Mouse (Mus musculus) small intestine, adult 2 months (tissue): ENCODE measurements around the gene Tcf15. TPM values are rescaled to one million over a fixed set of nuclear protein-coding genes. Genes with fewer than 3 reads are reported as not detected.

Experiments used
- H3K27ac ChIP-seq: fragments of 200-500 bp; 2 replicates; pipeline ENCODE4 v1.5.1; 2012; ENCODE audit warnings: low read depth, low read length, control low read depth, inconsistent platforms; ENCODE audit not compliant: insufficient read depth
- H3K27me3 ChIP-seq: fragments of 200-500 bp; 2 replicates; pipeline ENCODE4 v1.6.1; 2012; ENCODE audit warnings: mild to moderate bottlenecking, moderate library complexity, low read length, inconsistent platforms; ENCODE audit not compliant: control insufficient read depth, insufficient read depth
- H3K36me3 ChIP-seq: fragments of 200-500 bp; 2 replicates; pipeline ENCODE4 v1.6.1; 2012; ENCODE audit warnings: mild to moderate bottlenecking, low read length, control low read depth, inconsistent platforms; ENCODE audit not compliant: control insufficient read depth, insufficient read depth
- H3K4me1 ChIP-seq: fragments of 200-500 bp; 2 replicates; pipeline ENCODE4 v1.6.1; 2012; ENCODE audit warnings: low read length, inconsistent platforms, mixed read lengths; ENCODE audit not compliant: control insufficient read depth, insufficient read depth, insufficient read length
- H3K4me3 ChIP-seq: fragments of 200-500 bp; 2 replicates; pipeline ENCODE4 v1.5.1; 2012; ENCODE audit warnings: low read depth, mild to moderate bottlenecking, control low read depth, inconsistent platforms, low read length, moderate library complexity
- CTCF ChIP-seq: fragments of 200-500 bp; IDR thresholded peaks from 2 replicates; pipeline ENCODE4 v1.5.1; 2012; ENCODE audit warnings: low read depth, mild to moderate bottlenecking, control low read depth, inconsistent platforms, low read length, moderate library complexity, mixed read lengths; ENCODE audit not compliant: insufficient replicate concordance, insufficient read length; ENCODE audit errors: extremely low read depth
- POLR2A ChIP-seq: fragments of 200-500 bp; IDR thresholded peaks from 2 replicates; pipeline ENCODE4 v1.6.1; 2012; ENCODE audit warnings: low read depth, mild to moderate bottlenecking, control low read depth, inconsistent platforms, low read length, moderate library complexity
- WGBS: fragments of 180-500 bp; shearing (Covaris S2); methylation state at CpG from one replicate; pipeline ENCODE4 v1.1.7; 2018; 5-methylcytosine and 5-hydroxymethylcytosine counted together
- polyA plus RNA-seq: library from polyadenylated mRNA; depleted of rRNA; stranded (reverse); fragments of >200 nt; gene quantifications from 2 replicates; pipeline ENCODE4 v1.2.3, GENCODE M21; 2012

The Tcf15 gene
- polyA plus RNA-seq, 1 experiment, result 5.6 TPM

DNA sequence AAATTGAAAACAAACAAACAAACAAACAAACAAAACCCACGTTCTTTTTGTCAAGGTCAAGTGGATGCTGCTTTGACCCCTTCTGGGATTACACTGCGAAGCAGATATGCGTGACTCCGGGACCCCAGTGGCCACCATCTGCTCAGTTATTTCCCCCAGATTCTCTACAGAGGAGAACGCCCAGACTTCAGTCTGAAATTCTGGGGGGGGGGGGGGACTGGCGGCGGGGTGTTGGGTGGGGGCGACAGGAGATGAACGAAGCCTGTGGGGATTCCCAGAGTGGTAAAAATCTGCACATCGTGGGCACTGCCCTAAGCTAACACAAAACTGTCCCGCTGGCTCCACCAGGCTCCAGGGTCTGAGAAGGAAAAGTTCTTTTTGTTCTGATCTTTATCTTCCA is 790 bp upstream of the Tcf15 start:
- 10% methylated on average over 11 of the region's 11 CpGs for WGBS
- Histone ChIP-seq H3K4me1 (peaks cover 5% of the 10 kb centered on the region), H3K27ac (no peak overlapping the region), H3K4me3 (no peak overlapping the region), H3K36me3 (no peaks in the 10 kb centered on the region), H3K27me3 (peaks cover 30% of the 10 kb centered on the region)
- no peak for TF ChIP-seq POLR2A
- no peak for TF ChIP-seq CTCF

DNA sequence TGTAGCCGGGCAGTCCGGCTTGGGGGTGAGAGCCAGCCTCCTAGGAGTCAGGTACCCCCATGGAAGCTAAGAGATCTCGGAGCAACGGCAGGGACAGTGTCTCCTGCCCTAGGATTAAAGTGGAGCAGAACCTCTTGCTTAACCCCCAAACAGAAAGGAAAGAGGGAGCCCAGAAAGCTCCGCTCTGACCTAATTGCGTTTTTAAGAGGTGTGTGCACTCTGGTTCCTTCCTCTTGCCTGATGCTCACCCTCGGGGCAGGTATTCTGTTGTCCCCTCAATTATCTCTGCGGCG is 743 bp downstream of the Tcf15 start:
- Histone ChIP-seq H3K27ac (no peak overlapping the region), H3K27me3 (peaks cover 30% of the 10 kb centered on the region), H3K4me1 (peaks cover 5% of the 10 kb centered on the region), H3K4me3 (peak overlapping the region; percentile 62), H3K36me3 (no peaks in the 10 kb centered on the region)
- WGBS, result 25% methylated on average over 9 of the region's 9 CpGs
- TF ChIP-seq CTCF (no peak), POLR2A (no peak)

DNA sequence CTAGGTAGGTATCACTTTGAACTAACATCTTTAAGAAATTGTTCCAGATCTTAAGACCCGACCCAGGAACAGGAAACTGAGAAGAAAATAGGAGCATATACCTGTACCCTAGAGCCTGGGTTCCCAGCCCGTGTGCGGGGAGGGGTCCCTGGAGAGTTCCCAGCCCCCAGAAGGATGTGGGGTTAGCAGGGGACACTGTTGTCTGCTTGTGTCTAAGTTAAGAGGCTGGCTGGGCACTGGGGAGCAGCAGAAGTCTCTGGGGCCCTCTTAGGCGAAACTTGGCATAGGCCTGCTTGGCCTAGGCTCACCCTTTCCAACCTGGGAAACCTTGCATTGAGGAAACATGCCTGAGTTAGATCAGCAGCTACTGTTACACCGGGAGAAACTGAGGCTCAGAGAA is 1.1 kb downstream of the Tcf15 start:
- no peaks in the 10 kb centered on the region for H3K36me3 ChIP-seq
- TF ChIP-seq CTCF (no peak), POLR2A (no peak)
- H3K4me3 ChIP-seq, result peak overlapping the region; percentile 62
- H3K4me1 ChIP-seq, result peaks cover 5% of the 10 kb centered on the region
- WGBS, result 72% methylated on average over 5 of the region's 5 CpGs
- peaks cover 30% of the 10 kb centered on the region for H3K27me3 ChIP-seq
- H3K27ac ChIP-seq, result no peak overlapping the region

DNA sequence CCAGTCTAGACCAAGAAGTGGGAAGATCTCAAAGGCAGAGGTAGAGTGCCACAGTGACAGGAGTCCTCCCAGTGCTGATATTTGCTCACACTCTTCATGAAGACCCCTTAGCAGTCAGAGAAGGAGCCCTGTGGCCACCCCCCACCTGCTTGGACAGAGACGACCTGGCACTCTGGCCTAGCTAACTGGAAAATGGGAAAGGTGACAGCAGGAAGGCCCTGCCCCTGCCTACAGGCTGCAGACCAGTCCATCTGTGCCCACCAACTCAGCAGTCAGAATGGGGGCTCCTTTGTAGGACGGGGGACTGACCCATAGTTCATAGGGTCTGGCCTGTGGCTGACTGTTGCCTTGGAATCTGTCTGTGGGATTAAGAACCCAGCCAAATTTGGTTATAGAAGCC is 2.4 kb downstream of the Tcf15 start:
- peaks cover 30% of the 10 kb centered on the region for H3K27me3 ChIP-seq
- WGBS, result 80% methylated on average over 2 of the region's 2 CpGs
- no peak for TF ChIP-seq CTCF
- no peak for TF ChIP-seq POLR2A
- no peak overlapping the region for H3K4me3 ChIP-seq
- peaks cover 5% of the 10 kb centered on the region for H3K4me1 ChIP-seq
- H3K36me3 ChIP-seq, result no peaks in the 10 kb centered on the region
- no peak overlapping the region for H3K27ac ChIP-seq

DNA sequence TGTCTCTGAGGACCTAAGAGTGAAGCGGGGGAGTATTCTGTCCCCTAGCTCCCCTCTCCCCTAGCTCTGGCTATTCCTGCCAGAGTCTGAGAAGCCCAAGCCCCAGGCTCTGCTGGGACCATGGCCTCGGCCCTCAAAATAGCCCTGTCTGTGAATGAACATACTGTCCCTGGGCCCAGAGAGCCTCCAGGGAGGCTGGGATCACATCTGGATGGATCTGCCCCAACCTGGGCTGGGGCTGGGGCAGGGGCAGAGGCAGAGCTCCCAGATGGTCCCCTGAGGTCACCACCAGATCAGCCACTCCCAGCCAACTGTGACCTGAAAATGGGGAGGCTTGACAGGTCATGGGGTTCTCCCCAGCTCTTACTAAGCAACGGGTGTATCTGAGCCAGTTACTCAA is 3.7 kb downstream of the Tcf15 start:
- 65% methylated on average over 3 of the region's 3 CpGs for WGBS
- TF ChIP-seq CTCF, result no peak
- TF ChIP-seq POLR2A, result no peak
- Histone ChIP-seq H3K27me3 (peaks cover 30% of the 10 kb centered on the region), H3K36me3 (no peaks in the 10 kb centered on the region), H3K4me3 (no peak overlapping the region), H3K27ac (no peak overlapping the region), H3K4me1 (peaks cover 5% of the 10 kb centered on the region)

DNA sequence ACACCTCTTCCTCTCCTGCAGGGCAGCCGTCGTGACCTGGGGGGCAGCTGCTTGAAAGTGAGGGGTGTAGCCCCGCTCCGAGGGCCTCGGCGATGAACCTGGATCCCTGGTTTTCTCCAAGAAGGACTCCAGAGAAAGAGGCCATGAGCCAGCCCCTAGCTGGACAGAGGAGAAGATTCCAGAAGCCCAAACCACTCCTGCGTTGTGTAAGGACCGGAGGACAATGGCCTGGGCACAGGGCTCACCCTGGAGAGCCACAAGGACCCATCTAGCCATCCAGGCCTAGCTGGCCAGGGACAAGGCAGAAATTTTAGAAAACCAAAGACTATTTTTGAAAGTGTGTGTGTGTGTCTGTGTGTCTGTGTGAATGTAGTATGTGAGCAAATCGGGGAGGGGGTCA is 5.3 kb downstream of the Tcf15 start:
- no peak overlapping the region for H3K4me3 ChIP-seq
- TF ChIP-seq POLR2A (no peak), CTCF (no peak)
- H3K27me3 ChIP-seq, result peaks cover 14% of the 10 kb centered on the region
- no peaks in the 10 kb centered on the region for H3K36me3 ChIP-seq
- H3K4me1 ChIP-seq, result peaks cover 3% of the 10 kb centered on the region
- no peak overlapping the region for H3K27ac ChIP-seq
- WGBS, result 83% methylated on average over 9 of the region's 9 CpGs

DNA sequence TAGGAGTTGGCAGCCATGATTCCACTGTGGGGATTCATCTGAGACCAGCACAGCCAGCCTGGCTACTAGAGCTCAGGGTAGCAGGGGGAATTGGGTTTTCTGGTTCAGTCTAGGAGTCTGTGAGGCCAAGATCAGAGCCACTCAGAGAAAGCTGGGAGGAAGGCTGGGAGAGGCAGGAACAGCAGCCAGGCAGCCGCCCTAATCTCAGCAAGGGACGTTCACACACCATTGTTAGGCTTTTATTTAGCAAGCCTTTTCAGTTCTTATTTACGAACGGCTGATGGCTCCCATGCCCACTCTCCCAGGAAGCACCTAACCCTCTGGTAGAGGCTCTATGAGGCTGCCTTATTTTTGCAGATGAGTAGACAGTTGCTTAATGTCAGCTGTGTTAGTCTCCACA is 6.5 kb downstream of the Tcf15 start:
- Histone ChIP-seq H3K27ac (no peak overlapping the region), H3K4me1 (no peaks in the 10 kb centered on the region), H3K4me3 (no peak overlapping the region), H3K27me3 (peaks cover 2% of the 10 kb centered on the region; the same call in 1 of the 2 replicates), H3K36me3 (no peaks in the 10 kb centered on the region)
- 39% methylated on average over 4 of the region's 4 CpGs for WGBS
- TF ChIP-seq CTCF, result no peak
- no peak for TF ChIP-seq POLR2A

DNA sequence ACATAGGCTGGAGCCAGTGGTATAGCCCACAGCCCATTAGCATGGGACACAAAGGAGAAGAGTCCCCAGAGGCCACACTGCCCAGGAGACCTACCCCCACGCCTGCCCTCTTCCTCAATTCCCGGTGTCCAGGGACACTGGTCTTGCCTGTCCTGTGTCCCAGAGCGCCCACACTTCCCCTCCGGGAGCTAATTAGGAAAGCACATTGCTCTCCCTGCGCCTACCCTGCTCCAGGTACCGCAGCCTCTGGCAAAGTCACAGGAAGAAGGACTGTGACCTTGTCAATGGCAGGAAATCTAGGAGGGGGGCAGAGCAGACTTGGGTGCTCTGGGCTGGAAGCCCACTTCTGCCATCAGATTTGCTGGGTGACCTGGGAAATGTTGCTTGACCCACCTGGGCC is 7.0 kb downstream of the Tcf15 start:
- WGBS, result 69% methylated on average over 6 of the region's 6 CpGs

More for the DNA sequence above, 7.0 kb downstream of the Tcf15 start:
- H3K36me3 ChIP-seq, result no peaks in the 10 kb centered on the region
- no peak overlapping the region for H3K27ac ChIP-seq
- no peak overlapping the region for H3K4me3 ChIP-seq
- H3K4me1 ChIP-seq, result no peaks in the 10 kb centered on the region
- no peaks in the 10 kb centered on the region for H3K27me3 ChIP-seq
- TF ChIP-seq CTCF (no peak), POLR2A (no peak)
